Mouse (Mus musculus): ENCODE results near the gene Srgap1. TPM values are rescaled to one million over a fixed set of nuclear protein-coding genes. Genes with fewer than 3 reads are reported as not detected.
A peak's percentile ranks its signal among the peaks of the same experiment; 100 is the strongest.
"Not testable (repeated sequence)": the region's sequence is repeated elsewhere in the genome, so short reads cannot be mapped to it uniquely, and the experiment has no call there.

Srgap1 gene
- polyA plus RNA-seq, 1 experiment from 2014 or later: 8.5 TPM

DNA sequence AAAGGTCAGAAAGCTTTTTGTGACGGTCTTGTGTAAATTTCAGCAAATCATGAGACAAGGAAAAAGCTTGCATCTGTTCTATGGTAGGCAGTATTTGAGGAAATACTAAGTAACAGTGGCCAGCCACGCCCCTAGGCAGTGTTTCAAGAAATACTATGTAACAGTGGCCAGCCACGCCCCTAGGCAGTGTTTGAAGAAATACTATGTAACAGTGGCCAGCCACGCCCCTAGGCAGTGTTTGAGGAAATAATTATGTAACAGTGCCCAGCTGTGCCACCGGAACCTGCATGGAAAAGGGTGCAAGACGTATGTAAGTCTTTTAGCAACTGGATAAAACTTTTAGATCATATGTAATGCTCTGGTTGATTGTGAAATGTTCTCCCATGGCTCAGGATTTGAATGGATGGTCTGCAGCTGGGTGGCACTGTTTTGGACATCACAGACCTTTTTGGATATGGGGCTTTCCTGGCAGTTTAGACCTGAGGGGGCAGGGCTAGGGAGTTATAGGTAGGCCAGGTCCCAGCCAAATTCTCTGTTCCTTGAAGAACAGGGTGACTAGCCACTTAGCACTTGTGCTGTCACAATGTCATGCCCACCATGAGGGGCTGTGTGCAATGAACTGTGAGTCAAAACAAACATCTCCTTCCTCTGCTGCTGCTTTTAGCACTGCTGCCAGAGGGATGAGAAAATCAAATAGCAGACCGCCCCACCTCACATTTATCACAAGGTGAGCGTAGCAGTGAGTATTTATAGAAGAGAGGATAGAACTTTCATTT is 250.9 kb downstream of the Srgap1 start:
- no peak for ATAC-seq (ENCODE audit: insufficient number of reproducible peaks, low FRiP score)
- peaks cover 41% of the 10 kb centered on the region for H3K36me3 ChIP-seq

DNA sequence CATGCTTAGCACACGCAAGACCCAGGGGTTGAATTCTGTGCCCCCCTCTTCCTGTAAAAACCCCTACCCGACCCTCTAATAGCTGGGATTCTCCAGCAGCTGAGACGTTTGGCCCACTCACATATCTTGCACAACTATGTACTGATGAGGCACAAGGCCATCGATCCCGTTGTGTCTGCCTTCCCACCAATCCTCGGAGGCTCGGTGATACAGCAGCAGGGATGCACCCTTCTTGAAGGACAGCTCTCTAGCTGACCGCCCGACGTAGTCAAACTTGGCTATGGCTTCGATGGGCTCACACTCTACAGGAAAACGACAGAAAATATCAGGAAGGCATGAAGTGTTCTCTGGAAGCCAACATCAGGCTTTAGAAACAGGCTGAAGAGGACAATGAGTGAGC is 252.6 kb downstream of the Srgap1 start:
- Histone ChIP-seq H3K4me1 (replicated peaks) (no peaks in the 10 kb centered on the region), H3K9me3 (replicated peaks) (no peaks in the 10 kb centered on the region), H3K27me3 (replicated peaks) (no peaks in the 10 kb centered on the region), H3K4me3 (no peak overlapping the region), H3K9ac (no peak overlapping the region), H3K27ac (ENCODE audit: poor library complexity, severe bottlenecking) (no peak overlapping the region), H3K4me2 (no peak overlapping the region), H3K36me3 (peaks cover 31% of the 10 kb centered on the region)
- 84% methylated on average over 12 of the region's 12 CpGs for WGBS
- no peak for ATAC-seq (ENCODE audit: insufficient number of reproducible peaks, low FRiP score)

More for the DNA sequence above, 250.9 kb downstream of the Srgap1 start:
- Histone ChIP-seq H3K4me2 (no peak overlapping the region), H3K4me3 (no peak overlapping the region), H3K4me1 (replicated peaks) (no peaks in the 10 kb centered on the region), H3K9me3 (replicated peaks) (no peaks in the 10 kb centered on the region), H3K27ac (ENCODE audit: poor library complexity, severe bottlenecking) (no peak overlapping the region), H3K9ac (no peak overlapping the region), H3K27me3 (replicated peaks) (no peaks in the 10 kb centered on the region)
- WGBS: 75% methylated on average over 8 of the region's 8 CpGs

DNA sequence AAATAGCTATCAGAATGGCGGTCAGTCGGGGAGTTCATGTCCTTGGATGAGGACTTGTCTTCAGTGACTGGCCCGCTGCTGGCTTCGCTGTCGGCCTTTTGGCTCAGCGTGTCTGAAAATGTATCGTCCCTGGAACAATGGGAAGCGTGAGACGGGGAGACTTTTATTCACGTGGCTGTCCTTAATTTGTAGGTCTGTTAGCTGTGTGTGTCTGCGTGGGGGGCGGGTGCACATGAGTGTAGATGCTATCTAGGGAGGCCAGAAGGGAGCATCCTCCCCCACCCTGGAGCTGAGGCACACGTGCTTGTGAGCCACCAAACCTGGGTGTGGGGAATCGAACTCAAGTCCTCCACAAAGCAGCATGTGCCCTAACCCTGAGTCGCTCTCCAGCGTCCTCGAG is 254.5 kb downstream of the Srgap1 start:
- Histone ChIP-seq H3K9me3 (replicated peaks) (no peaks in the 10 kb centered on the region), H3K9ac (no peak overlapping the region), H3K4me1 (replicated peaks) (no peaks in the 10 kb centered on the region), H3K4me3 (no peak overlapping the region), H3K36me3 (peaks cover 36% of the 10 kb centered on the region), H3K4me2 (no peak overlapping the region), H3K27me3 (replicated peaks) (no peaks in the 10 kb centered on the region), H3K27ac (ENCODE audit: poor library complexity, severe bottlenecking) (no peak overlapping the region)
- ATAC-seq (ENCODE audit: insufficient number of reproducible peaks, low FRiP score): no peak
- WGBS: 85% methylated on average over 17 of the region's 17 CpGs

DNA sequence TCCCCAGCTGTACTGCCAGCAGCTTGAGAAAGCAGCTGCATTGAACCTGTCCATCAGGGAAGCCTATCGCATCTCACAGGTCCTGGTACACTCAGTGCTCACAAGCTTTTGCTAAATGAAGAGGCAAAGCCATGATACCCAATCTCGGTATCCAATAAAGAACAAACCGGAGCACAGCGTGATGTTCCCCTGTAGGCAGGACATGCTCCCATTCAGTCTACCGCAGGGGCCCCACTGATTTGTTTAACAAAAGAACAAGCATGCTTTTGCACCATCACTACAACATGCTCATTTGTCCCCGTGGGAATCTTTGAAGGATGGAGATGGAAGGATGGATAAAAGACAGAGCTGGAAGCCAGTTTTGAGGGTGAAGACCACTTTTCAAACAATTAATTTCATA is 257.0 kb downstream of the Srgap1 start:
- no peaks in the 10 kb centered on the region for H3K9me3 ChIP-seq (replicated peaks)
- H3K36me3 ChIP-seq: peaks cover 44% of the 10 kb centered on the region
- no peak overlapping the region for H3K27ac ChIP-seq (ENCODE audit: poor library complexity, severe bottlenecking)
- H3K4me3 ChIP-seq: no peak overlapping the region
- H3K4me2 ChIP-seq: no peak overlapping the region
- H3K4me1 ChIP-seq (replicated peaks): no peaks in the 10 kb centered on the region
- no peak overlapping the region for H3K9ac ChIP-seq
- H3K27me3 ChIP-seq (replicated peaks): no peaks in the 10 kb centered on the region
- WGBS: 77% methylated on average over 6 of the region's 6 CpGs
- ATAC-seq (ENCODE audit: insufficient number of reproducible peaks, low FRiP score): no peak

DNA sequence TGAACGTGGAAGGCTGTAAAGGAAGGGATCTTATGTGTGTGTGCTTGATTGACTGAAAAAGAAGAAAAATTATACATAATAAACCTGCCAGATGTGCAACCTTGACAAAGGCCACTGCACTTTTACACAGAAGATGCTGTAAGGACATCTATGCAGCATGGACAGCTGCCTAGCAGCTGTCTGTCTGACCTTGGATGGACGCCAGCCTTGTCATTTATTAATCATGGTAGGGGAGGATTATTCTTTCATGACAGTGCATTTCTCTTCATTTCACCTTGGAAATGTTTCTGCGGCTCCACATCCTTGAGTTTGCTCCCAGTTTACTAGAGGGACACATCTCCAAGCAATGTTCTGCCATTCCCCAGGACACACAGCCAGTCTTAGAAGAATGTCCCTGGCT is 258.6 kb downstream of the Srgap1 start:
- no peak overlapping the region for H3K9ac ChIP-seq
- no peak overlapping the region for H3K27ac ChIP-seq (ENCODE audit: poor library complexity, severe bottlenecking)
- ATAC-seq (ENCODE audit: insufficient number of reproducible peaks, low FRiP score): no peak
- no peaks in the 10 kb centered on the region for H3K27me3 ChIP-seq (replicated peaks)
- H3K4me3 ChIP-seq: no peak overlapping the region
- H3K9me3 ChIP-seq (replicated peaks): peaks cover 5% of the 10 kb centered on the region; the same call in 1 of the 2 replicates
- peaks cover 49% of the 10 kb centered on the region for H3K36me3 ChIP-seq
- WGBS: 89% methylated on average over 3 of the region's 3 CpGs
- H3K4me1 ChIP-seq (replicated peaks): no peaks in the 10 kb centered on the region
- no peak overlapping the region for H3K4me2 ChIP-seq

DNA sequence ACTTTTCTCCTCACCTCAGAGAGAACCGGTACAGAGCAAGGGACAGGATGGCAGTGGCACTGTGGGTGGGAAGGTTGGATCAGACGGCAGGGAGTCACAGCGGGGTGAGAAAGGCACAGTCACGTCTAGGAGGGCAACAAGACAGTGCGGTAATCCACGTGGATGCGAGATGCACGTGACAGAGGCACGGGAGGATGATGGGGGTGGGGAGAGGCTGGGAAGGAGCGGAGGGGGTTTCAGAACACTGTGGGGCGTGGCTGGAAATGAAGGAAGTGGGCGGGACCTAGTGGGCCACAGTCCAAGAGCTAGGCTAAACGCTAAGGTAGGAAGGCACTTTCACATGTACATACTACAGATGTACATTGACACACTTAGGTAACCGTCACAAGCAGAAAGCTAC is 266.0 kb downstream of the Srgap1 start:
- 60% methylated on average over 14 of the region's 14 CpGs for WGBS
- peak; percentile 48 for ATAC-seq (ENCODE audit: insufficient number of reproducible peaks, low FRiP score)
- H3K4me2 ChIP-seq: peak overlapping the region; percentile 39

DNA sequence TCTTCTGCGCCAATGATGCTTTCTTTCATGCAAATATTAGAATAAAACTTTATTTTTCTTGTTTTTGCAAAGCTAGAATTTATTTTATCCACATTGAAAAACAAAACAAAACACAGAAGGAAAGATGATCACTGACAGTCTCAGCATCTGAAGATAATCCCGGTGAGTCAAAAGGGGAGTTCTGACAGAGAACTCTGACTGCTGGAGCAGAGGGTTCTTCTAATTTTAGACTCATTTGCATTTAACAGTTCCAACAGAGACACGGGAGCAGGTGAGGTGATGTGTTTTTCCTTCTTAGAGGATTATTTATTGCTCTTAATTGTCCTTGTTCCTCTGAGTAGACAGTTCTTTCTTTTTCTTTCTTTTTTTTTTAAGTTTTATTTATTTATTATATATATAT is 271.1 kb downstream of the Srgap1 start:
- no peaks in the 10 kb centered on the region for H3K36me3 ChIP-seq
- WGBS: 46% methylated on average over 3 of the region's 3 CpGs

More for the DNA sequence above, 266.0 kb downstream of the Srgap1 start:
- no peak overlapping the region for H3K4me3 ChIP-seq
- H3K9ac ChIP-seq: no peak overlapping the region
- H3K27me3 ChIP-seq (replicated peaks): no peaks in the 10 kb centered on the region
- no peaks in the 10 kb centered on the region for H3K4me1 ChIP-seq (replicated peaks)
- H3K9me3 ChIP-seq (replicated peaks): peaks cover 5% of the 10 kb centered on the region; the same call in 1 of the 2 replicates
- H3K36me3 ChIP-seq: peaks cover 37% of the 10 kb centered on the region
- H3K27ac ChIP-seq (ENCODE audit: poor library complexity, severe bottlenecking): no peak overlapping the region

DNA sequence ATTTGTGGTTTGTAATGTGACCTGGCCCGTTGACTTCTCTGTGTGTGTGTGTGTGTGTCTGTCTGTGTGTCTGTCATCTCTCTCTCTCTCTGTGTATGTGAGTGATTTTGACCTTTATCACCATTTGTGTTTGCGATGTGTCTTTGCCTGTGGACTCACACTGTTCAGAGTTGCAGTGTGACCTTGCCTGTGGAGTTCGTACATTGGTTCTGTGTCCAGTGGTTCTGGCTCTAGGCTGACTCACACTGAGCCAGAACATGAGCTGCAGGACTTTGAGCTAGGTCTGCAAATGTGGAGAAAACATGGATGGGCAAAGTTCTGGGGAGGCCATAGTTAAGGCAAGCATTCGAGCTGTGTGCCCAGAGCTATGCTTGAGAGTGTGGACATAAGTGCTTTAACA is 273.3 kb downstream of the Srgap1 start:
- Histone ChIP-seq H3K4me2 (no peak overlapping the region), H3K9me3 (replicated peaks) (no peaks in the 10 kb centered on the region), H3K36me3 (no peaks in the 10 kb centered on the region), H3K4me3 (no peak overlapping the region), H3K9ac (no peak overlapping the region), H3K27me3 (replicated peaks) (0 out of 2 replicates have a peak, but pooled peaks cover 5% of the 10 kb centered on the region), H3K27ac (ENCODE audit: poor library complexity, severe bottlenecking) (no peak overlapping the region), H3K4me1 (replicated peaks) (no peaks in the 10 kb centered on the region; the same call in 1 of the 2 replicates)
- WGBS: 73% methylated on average over 4 of the region's 4 CpGs
- no peak for ATAC-seq (ENCODE audit: insufficient number of reproducible peaks, low FRiP score)

More for the DNA sequence above, 271.1 kb downstream of the Srgap1 start:
- Histone ChIP-seq H3K4me2 (no peak overlapping the region), H3K9ac (no peak overlapping the region), H3K4me1 (replicated peaks) (no peaks in the 10 kb centered on the region; the same call in 1 of the 2 replicates), H3K27me3 (replicated peaks) (0 out of 2 replicates have a peak, but pooled peaks cover 5% of the 10 kb centered on the region), H3K4me3 (no peak overlapping the region), H3K27ac (ENCODE audit: poor library complexity, severe bottlenecking) (no peak overlapping the region), H3K9me3 (replicated peaks) (no peaks in the 10 kb centered on the region)
- ATAC-seq (ENCODE audit: insufficient number of reproducible peaks, low FRiP score): no peak

DNA sequence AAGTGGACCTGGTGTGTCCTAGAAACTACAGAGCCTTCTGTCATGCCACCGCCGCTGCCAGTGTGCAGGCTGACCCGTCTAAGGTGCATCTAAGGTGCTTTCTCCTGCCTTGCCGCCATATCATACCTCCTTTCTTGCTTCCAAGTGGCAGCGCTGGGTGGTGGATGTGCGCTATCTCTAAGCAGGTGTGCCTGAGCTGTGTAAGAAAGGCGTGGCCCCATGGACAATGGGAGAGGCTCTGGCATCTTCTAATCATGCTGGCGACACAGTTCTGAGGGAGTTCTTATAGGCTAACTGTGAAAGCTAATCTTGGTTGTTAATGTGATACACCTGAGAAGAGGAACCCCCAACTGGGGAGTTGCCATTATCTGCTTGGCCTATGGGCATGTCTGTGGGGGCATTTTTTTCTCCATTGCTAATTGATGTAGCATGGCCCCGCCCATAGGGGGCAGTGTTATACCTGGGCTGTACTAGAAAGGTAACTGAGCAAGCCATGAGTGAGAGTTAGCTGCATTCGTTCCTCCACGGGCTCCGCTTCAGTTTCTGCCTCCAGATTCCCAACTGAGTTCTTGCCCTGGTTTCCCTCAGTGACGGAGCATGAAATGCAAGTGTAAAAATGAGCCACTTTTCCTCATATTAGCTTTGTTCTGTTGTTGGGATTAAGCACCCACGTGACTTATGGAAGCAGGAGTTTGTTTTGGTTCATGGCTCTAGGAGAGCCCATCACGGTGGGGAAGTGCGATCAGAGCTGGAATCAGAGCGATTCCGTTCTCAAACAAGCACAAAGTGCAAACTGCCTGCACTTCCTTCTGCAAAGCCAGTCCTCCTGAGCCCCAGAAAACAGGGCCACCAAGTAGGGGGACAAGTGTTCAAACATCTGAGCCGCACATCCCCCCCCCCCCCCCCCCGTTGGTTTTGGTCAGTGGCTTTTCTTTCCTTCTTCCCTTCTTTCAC is 276.2 kb downstream of the Srgap1 start:
- no peak for ATAC-seq (ENCODE audit: insufficient number of reproducible peaks, low FRiP score)
- Histone ChIP-seq H3K27ac (ENCODE audit: poor library complexity, severe bottlenecking) (no peak overlapping the region), H3K4me2 (peak overlapping the region; percentile 43), H3K9ac (no peak overlapping the region), H3K4me1 (replicated peaks) (no peaks in the 10 kb centered on the region; the same call in 1 of the 2 replicates), H3K4me3 (peak overlapping the region; percentile 15), H3K9me3 (replicated peaks) (no peaks in the 10 kb centered on the region), H3K36me3 (no peaks in the 10 kb centered on the region), H3K27me3 (replicated peaks) (0 out of 2 replicates have a peak, but pooled peaks cover 5% of the 10 kb centered on the region)
- WGBS: 49% methylated on average over 20 of the region's 20 CpGs

DNA sequence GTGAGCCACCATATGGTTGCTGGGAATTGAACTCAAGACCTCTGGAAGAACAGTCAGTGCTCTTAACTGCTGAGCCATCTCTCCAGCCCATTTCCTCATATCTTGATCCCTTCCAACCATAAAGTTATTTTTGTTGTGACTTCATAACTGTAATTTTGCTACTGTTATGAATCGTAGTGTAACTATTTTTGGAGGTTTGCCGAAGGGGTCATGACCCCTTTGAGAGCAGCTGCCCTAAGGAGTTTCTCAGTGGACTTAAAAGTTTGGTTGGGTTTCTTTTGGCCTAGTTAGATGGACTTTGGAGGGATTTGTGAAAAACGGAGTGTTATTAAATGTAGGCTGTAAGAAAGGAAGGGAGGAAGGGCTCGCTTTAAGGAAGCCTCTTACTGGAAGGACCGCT is 277.4 kb downstream of the Srgap1 start:
- ATAC-seq (ENCODE audit: insufficient number of reproducible peaks, low FRiP score): no peak
- no peak overlapping the region for H3K4me2 ChIP-seq
- no peaks in the 10 kb centered on the region for H3K9me3 ChIP-seq (replicated peaks)
- H3K9ac ChIP-seq: no peak overlapping the region
- 87% methylated on average over 5 of the region's 5 CpGs for WGBS
- no peak overlapping the region for H3K27ac ChIP-seq (ENCODE audit: poor library complexity, severe bottlenecking)
- no peaks in the 10 kb centered on the region for H3K36me3 ChIP-seq
- no peak overlapping the region for H3K4me3 ChIP-seq
- no peaks in the 10 kb centered on the region for H3K27me3 ChIP-seq (replicated peaks)
- no peaks in the 10 kb centered on the region for H3K4me1 ChIP-seq (replicated peaks)

DNA sequence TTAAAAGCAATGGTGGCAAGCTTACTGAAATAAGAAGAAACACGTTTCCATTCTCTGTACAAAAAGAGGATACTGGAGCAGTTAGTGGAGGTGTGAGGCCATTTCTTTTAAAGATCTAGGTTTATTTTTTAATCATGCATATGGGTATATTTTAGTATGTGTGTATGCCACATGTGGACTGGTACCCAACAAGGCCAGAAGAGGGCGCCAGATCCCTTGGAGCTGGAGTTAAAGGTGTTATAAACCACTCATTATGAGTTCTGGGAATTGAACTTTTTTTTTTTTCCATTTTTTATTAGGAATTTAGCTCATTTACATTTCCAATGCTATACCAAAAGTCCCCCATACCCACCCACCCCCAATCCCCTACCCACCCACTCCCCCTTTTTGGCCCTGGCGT is 279.8 kb downstream of the Srgap1 start:
- not testable (repeated sequence) for H3K9me3 ChIP-seq (replicated peaks); H3K9ac ChIP-seq; H3K4me3 ChIP-seq; ATAC-seq (ENCODE audit: insufficient number of reproducible peaks, low FRiP score); H3K27me3 ChIP-seq (replicated peaks); H3K36me3 ChIP-seq; H3K4me1 ChIP-seq (replicated peaks); H3K27ac ChIP-seq (ENCODE audit: poor library complexity, severe bottlenecking); H3K4me2 ChIP-seq
- 67% methylated on average over 3 of the region's 3 CpGs for WGBS

Measured in heart, embryonic 12.5 days (tissue).